Mouse (Mus musculus): ENCODE results near the gene Dync2li1. TPM values are rescaled to one million over a fixed set of nuclear protein-coding genes. Genes with fewer than 3 reads are reported as not detected.

Dync2li1 gene
- polyA plus RNA-seq, 1 experiment, result not detected

DNA sequence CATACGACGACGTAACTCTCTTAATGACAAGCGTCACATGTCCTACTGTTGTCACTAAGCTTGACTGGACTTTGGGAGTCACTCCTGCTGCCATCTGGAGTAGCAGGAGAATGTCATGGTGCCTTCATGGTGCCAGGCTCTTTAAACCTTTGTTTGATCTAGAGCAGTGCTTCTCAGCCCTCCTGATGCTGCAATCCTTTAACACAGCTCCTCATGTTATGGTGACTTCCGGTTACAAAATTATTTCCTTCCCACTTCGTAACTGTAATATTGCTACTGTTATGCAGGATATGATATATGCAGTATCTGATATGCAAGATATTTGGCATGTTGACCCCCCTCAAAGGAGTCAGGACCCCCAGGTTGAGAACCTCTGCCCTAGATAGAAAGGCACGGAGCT, 7.2 kb upstream of the Dync2li1 start:
- 88% methylated on average over 7 of the region's 7 CpGs for WGBS
- TF ChIP-seq CTCF (IDR thresholded peaks at IDR 0.05; ENCODE audit: insufficient read depth, low read depth, low read length) (no peak), POLR2A (IDR thresholded peaks at IDR 0.05; ENCODE audit: insufficient read depth, low read depth, low read length) (no peak)

DNA sequence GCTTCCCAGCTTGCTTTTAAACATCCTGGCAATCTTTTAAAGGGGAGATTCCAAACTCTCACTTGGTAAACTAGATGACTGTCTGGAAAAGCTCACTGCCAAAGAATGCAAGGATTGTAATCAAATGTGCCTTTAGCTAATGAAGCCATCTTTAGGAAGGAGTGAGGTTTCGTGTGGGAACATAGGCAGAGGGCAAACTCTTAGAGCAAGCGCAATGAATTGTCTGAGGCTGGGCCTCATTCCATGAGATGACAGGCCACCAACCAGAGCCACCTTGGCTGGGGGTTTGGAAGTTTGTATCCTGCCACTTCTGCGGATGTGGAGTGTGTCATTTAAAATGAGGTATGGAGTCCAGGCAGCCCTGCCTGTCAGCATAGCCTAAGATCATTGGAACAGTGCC, 6.2 kb upstream of the Dync2li1 start:
- H3K27ac ChIP-seq (ENCODE audit: insufficient read depth, low read depth, low read length), result no peak overlapping the region
- TF ChIP-seq CTCF (IDR thresholded peaks at IDR 0.05; ENCODE audit: insufficient read depth, low read depth, low read length), result no peak
- no peak for TF ChIP-seq POLR2A (IDR thresholded peaks at IDR 0.05; ENCODE audit: insufficient read depth, low read depth, low read length)
- H3K4me3 ChIP-seq (ENCODE audit: insufficient read depth, low read depth, low read length), result no peak overlapping the region
- H3K4me1 ChIP-seq (ENCODE audit: control insufficient read depth, insufficient read depth, low read length), result no peaks in the 10 kb centered on the region
- WGBS, result 87% methylated on average over 3 of the region's 3 CpGs

More for the DNA sequence above, 7.2 kb upstream of the Dync2li1 start:
- Histone ChIP-seq H3K27ac (ENCODE audit: insufficient read depth, low read depth, low read length) (no peak overlapping the region), H3K4me1 (ENCODE audit: control insufficient read depth, insufficient read depth, low read length) (no peaks in the 10 kb centered on the region), H3K4me3 (ENCODE audit: insufficient read depth, low read depth, low read length) (no peak overlapping the region)

DNA sequence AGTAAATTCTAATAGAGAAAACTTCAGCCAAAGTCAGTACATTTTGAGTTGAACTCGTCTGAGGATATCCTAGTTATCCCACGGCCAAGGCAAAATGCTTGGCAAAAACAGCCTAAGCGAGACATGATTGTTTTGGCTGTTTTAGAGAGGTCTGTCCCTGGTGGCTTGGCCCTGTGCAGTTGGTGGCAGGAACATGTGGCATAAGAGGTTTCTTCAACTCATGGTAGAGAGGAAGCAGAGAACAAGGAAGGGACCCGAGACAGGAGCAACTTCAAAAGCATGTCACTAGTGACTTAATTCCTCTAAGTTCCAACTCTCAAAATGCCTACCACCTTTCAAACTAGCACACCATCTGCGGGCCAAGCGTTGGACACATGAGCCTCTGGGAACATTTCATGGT, 5.7 kb upstream of the Dync2li1 start:
- H3K4me3 ChIP-seq (ENCODE audit: insufficient read depth, low read depth, low read length), result no peak overlapping the region
- no peaks in the 10 kb centered on the region for H3K4me1 ChIP-seq (ENCODE audit: control insufficient read depth, insufficient read depth, low read length)
- no peak for TF ChIP-seq CTCF (IDR thresholded peaks at IDR 0.05; ENCODE audit: insufficient read depth, low read depth, low read length)
- no peak for TF ChIP-seq POLR2A (IDR thresholded peaks at IDR 0.05; ENCODE audit: insufficient read depth, low read depth, low read length)
- WGBS, result 83% methylated on average over 6 of the region's 6 CpGs
- H3K27ac ChIP-seq (ENCODE audit: insufficient read depth, low read depth, low read length), result no peak overlapping the region

DNA sequence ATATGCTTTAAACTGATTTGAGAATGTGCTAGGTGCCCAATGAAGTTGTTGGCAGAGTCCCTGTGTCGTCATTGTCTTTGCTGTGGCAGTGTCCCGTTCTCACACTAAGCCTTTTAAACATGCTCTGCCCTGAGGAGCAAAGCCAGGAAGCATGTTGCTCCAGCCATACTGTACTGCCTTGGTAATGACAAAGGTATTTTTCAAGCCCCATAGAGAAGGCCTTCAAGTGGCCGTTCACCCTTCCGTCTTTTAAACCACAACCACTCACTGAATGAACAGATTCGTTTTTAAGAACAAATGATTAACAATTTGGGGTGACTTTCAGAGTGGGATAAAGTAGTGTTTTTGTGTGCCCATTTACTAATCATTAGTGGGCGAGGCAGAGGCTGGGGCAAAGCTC, 5.1 kb upstream of the Dync2li1 start:
- H3K4me3 ChIP-seq (ENCODE audit: insufficient read depth, low read depth, low read length), result no peak overlapping the region
- 82% methylated on average over 6 of the region's 6 CpGs for whole genome bisulfite sequencing
- H3K27ac ChIP-seq (ENCODE audit: insufficient read depth, low read depth, low read length), result no peak overlapping the region
- TF ChIP-seq CTCF (IDR thresholded peaks at IDR 0.05; ENCODE audit: insufficient read depth, low read depth, low read length) (no peak), POLR2A (IDR thresholded peaks at IDR 0.05; ENCODE audit: insufficient read depth, low read depth, low read length) (no peak)
- H3K4me1 ChIP-seq (ENCODE audit: control insufficient read depth, insufficient read depth, low read length), result no peaks in the 10 kb centered on the region

DNA sequence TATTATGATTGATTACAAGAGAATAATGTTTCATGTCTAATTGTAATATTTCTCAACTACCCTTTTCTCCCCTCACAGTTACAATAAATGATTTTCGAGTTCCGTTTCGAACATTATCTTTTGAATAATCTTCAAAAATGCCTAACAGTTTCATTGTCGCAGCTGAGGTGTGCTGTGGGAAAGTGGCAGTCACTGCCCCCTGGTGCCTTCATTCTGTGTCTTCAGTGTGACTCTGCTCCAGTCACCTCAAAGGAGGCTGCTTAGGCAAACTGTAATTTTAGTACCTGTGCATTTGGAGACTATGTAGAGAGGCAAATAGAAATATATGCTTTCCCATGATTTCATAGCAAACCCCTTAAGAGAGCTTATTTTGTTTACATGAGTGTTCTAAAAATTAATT, 4.3 kb upstream of the Dync2li1 start:
- Histone ChIP-seq H3K4me3 (ENCODE audit: insufficient read depth, low read depth, low read length) (no peak overlapping the region), H3K4me1 (ENCODE audit: control insufficient read depth, insufficient read depth, low read length) (no peaks in the 10 kb centered on the region), H3K27ac (ENCODE audit: insufficient read depth, low read depth, low read length) (no peak overlapping the region)
- 87% methylated on average over 4 of the region's 4 CpGs for WGBS
- no peak for TF ChIP-seq CTCF (IDR thresholded peaks at IDR 0.05; ENCODE audit: insufficient read depth, low read depth, low read length)
- TF ChIP-seq POLR2A (IDR thresholded peaks at IDR 0.05; ENCODE audit: insufficient read depth, low read depth, low read length), result no peak

DNA sequence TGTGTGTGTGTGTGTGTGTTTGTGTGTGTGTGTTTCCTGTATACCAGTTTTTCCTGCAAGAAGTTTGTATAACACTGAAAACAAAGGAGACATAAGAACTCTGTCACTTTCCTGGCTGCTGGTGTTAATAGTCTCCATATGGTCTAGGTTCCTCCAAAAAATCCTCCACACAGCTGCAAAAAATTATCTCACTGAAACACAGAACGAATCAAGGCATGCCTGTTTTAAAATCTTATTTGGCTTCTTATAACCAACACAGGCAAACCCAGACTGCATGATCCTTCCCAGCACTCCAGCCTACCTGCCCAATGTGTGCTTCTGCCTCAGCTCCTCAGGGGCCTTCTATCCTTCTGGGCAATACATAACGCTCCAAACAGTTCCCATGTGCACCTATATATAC, 3.4 kb upstream of the Dync2li1 start:
- WGBS, result 56% methylated on average over 2 of the region's 2 CpGs
- no peak for TF ChIP-seq CTCF (IDR thresholded peaks at IDR 0.05; ENCODE audit: insufficient read depth, low read depth, low read length)
- H3K4me3 ChIP-seq (ENCODE audit: insufficient read depth, low read depth, low read length), result no peak overlapping the region
- peaks cover 3% of the 10 kb centered on the region; the same call in 1 of the 2 replicates for H3K4me1 ChIP-seq (ENCODE audit: control insufficient read depth, insufficient read depth, low read length)
- no peak overlapping the region for H3K27ac ChIP-seq (ENCODE audit: insufficient read depth, low read depth, low read length)

DNA sequence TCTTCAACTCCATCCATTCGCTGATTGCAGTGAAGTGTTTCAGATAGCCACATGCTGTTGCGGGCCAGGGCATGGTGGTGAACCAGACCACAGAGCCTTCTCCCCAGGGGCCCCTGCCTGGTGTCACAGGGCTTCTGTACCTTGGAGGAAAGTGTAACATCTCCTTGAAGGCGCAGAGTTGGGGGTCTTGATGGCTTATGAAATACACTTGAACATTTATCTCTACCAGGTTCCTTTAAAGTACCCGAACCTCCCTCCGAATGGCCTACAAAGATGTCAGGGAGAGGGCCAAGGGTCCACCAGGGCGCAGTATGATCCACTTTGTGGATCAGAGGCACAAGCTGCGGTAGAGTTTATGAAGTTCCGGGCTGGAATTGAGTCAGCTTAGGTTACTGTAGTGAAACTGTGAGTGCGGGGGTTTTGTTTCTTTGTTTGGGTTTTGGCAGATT, 585 bp downstream of the Dync2li1 start:
- Histone ChIP-seq H3K4me1 (ENCODE audit: control insufficient read depth, insufficient read depth, low read length) (peaks cover 4% of the 10 kb centered on the region; the same call in 1 of the 2 replicates), H3K4me3 (ENCODE audit: insufficient read depth, low read depth, low read length) (peak overlapping the region; percentile 55), H3K27ac (ENCODE audit: insufficient read depth, low read depth, low read length) (no peak overlapping the region)
- WGBS, result 8% methylated on average over 9 of the region's 9 CpGs
- TF ChIP-seq CTCF (IDR thresholded peaks at IDR 0.05; ENCODE audit: insufficient read depth, low read depth, low read length) (0 out of 2 replicates have a peak, but pooled peaks have one; percentile 10), POLR2A (IDR thresholded peaks at IDR 0.05; ENCODE audit: insufficient read depth, low read depth, low read length) (no peak)

DNA sequence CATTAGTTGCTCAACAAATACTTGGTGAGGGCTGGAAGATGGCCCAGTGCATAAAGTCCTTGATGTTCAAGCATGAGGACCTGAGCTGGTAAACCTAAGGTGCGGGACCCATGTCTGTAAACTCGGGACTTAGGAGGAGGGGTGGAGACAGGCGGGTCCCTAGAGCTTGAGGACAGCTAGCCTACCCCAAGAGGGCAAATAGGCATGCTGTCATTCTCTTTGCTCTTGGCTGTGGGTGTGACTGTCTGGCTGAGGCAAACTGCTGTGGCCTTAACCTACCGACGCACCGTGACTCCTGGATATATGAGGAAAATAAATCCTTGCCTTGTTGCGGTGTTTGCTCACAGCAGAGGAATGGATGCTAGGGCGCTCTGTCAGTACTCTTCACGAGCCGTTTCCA, 1.4 kb downstream of the Dync2li1 start:
- WGBS, result 89% methylated on average over 10 of the region's 10 CpGs
- H3K4me3 ChIP-seq (ENCODE audit: insufficient read depth, low read depth, low read length), result no peak overlapping the region
- H3K4me1 ChIP-seq (ENCODE audit: control insufficient read depth, insufficient read depth, low read length), result peaks cover 4% of the 10 kb centered on the region; the same call in 1 of the 2 replicates
- no peak overlapping the region for H3K27ac ChIP-seq (ENCODE audit: insufficient read depth, low read depth, low read length)
- TF ChIP-seq POLR2A (IDR thresholded peaks at IDR 0.05; ENCODE audit: insufficient read depth, low read depth, low read length) (no peak), CTCF (IDR thresholded peaks at IDR 0.05; ENCODE audit: insufficient read depth, low read depth, low read length) (no peak)

DNA sequence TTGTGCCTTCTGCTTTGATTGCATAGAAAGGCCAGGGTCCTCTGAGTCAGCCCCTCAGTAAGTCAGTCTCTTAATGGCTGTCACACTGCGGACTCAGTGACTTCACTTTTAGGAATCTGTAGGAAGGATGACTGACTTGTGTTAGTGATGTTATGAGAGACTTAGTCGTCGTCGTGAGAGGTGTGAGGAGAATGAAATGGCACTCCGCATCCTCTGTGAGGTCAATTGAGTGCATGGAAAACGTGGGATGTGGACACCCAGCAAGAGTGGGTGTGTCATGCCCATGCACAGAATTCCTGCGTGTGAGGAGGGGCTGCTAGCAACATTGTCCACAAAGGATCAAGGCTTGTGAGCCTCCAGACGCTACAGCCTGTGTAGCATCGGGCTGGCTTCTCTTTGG, 2.3 kb downstream of the Dync2li1 start:
- H3K4me3 ChIP-seq (ENCODE audit: insufficient read depth, low read depth, low read length), result no peak overlapping the region
- H3K27ac ChIP-seq (ENCODE audit: insufficient read depth, low read depth, low read length), result no peak overlapping the region
- H3K4me1 ChIP-seq (ENCODE audit: control insufficient read depth, insufficient read depth, low read length), result peaks cover 4% of the 10 kb centered on the region; the same call in 1 of the 2 replicates
- 89% methylated on average over 9 of the region's 9 CpGs for WGBS
- TF ChIP-seq CTCF (IDR thresholded peaks at IDR 0.05; ENCODE audit: insufficient read depth, low read depth, low read length) (no peak), POLR2A (IDR thresholded peaks at IDR 0.05; ENCODE audit: insufficient read depth, low read depth, low read length) (no peak)

DNA sequence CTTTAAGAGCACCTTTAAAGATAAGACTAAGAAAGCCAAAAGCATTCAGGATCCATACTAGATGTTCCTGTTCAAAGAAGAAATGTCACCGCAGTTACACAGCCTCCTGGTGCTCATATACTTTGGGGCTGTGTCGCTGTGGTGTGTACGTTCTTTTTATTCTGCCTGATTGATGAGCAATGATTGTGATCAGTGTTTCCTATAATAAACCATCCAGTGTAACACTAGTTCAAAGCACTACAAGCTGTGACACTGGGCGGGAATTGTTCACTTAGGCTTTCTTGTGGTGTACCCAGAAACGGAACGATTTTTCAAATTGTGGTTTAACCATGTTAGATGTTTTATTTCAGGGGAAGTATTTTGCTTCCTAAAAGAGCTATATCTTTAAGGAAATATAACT, 5.5 kb downstream of the Dync2li1 start:
- Histone ChIP-seq H3K27ac (ENCODE audit: insufficient read depth, low read depth, low read length) (no peak overlapping the region), H3K4me1 (ENCODE audit: control insufficient read depth, insufficient read depth, low read length) (peaks cover 4% of the 10 kb centered on the region; the same call in 1 of the 2 replicates), H3K4me3 (ENCODE audit: insufficient read depth, low read depth, low read length) (no peak overlapping the region)
- TF ChIP-seq POLR2A (IDR thresholded peaks at IDR 0.05; ENCODE audit: insufficient read depth, low read depth, low read length) (no peak), CTCF (IDR thresholded peaks at IDR 0.05; ENCODE audit: insufficient read depth, low read depth, low read length) (no peak)
- 87% methylated on average over 6 of the region's 6 CpGs for WGBS

Measured in olfactory bulb, adult 2 months (tissue).